Mouse (Mus musculus) neural tube, embryonic 14.5 days (tissue): ENCODE data around the gene Tenm2. TPM values are rescaled to one million over a fixed set of nuclear protein-coding genes. Genes with fewer than 3 reads are reported as not detected.

Source experiments
- ATAC-seq: fragments of 200-750 bp; cut with Nextera tagmentation; 2 replicates; pipeline ENCODE4 v1.8.0; 2017; ENCODE audit warnings: low read depth, mild to moderate bottlenecking, moderate TSS enrichment, moderate library complexity
- H3K27ac ChIP-seq: fragments of 300-500 bp; sonication (generic); 2 replicates; pipeline ENCODE4 v1.5.1; 2014; ENCODE audit warnings: low read depth, mild to moderate bottlenecking, control low read depth, low read length, moderate library complexity, mixed read lengths
- H3K27me3 ChIP-seq: fragments of 300-500 bp; sonication (generic); 2 replicates; pipeline ENCODE4 v1.6.1; 2014; ENCODE audit warnings: low read length; ENCODE audit not compliant: control insufficient read depth, insufficient read depth
- H3K36me3 ChIP-seq: fragments of 300-500 bp; sonication (generic); 2 replicates; pipeline ENCODE4 v1.6.1; 2014; ENCODE audit warnings: low read length, mixed read lengths; ENCODE audit not compliant: control insufficient read depth, insufficient read depth
- H3K4me1 ChIP-seq: fragments of 300-500 bp; sonication (generic); 2 replicates; pipeline ENCODE4 v1.6.1; 2014; ENCODE audit warnings: low read length; ENCODE audit not compliant: control insufficient read depth, insufficient read depth
- H3K4me2 ChIP-seq: fragments of 300-500 bp; sonication (generic); 2 replicates; pipeline ENCODE4 v1.6.1; 2014; ENCODE audit warnings: mild to moderate bottlenecking, low read depth, low read length, control low read depth
- H3K4me3 ChIP-seq: fragments of 300-500 bp; sonication (generic); 2 replicates; pipeline ENCODE4 v1.5.1; 2014; ENCODE audit warnings: low read depth, low read length, control low read depth, mixed read lengths
- H3K9ac ChIP-seq: fragments of 300-500 bp; sonication (generic); replicated peaks from 2 replicates; pipeline ENCODE4 v1.6.1; 2014; ENCODE audit warnings: low read depth, mild to moderate bottlenecking, control low read depth, low read length, mixed read lengths
- H3K9me3 ChIP-seq: fragments of 300-500 bp; sonication (generic); 2 replicates; pipeline ENCODE4 v1.6.1; 2016; ENCODE audit warnings: low read length; ENCODE audit not compliant: control insufficient read depth
- WGBS: fragments of 180-500 bp; shearing (Covaris S2); extraction: QIAGEN DNeasy Blood & Tissue Kit; methylation state at CpG from one replicate; pipeline ENCODE4 v1.1.7; 2014; 5-methylcytosine and 5-hydroxymethylcytosine counted together
- polyA plus RNA-seq: library from polyadenylated mRNA; unstranded; fragments of >200 nt; fragmentation: Nextera tagmentation; extraction: Ambion mirVana; gene quantifications from 2 replicates; pipeline ENCODE4 v1.2.1, GENCODE M21; 2014

Gene Tenm2
- polyA plus RNA-seq, 1 experiment from 2014 or later: 32.2 TPM

GRCm38 (mm10) chr11:36296568-36296967 lies 939.2 kb downstream of the Tenm2 start:
- Histone ChIP-seq H3K9ac (no peak overlapping the region), H3K4me2 (no peak overlapping the region), H3K9me3 (no peaks in the 10 kb centered on the region), H3K27ac (no peak overlapping the region), H3K27me3 (no peaks in the 10 kb centered on the region), H3K4me3 (no peak overlapping the region), H3K36me3 (no peaks in the 10 kb centered on the region), H3K4me1 (0 out of 2 replicates have a peak, but pooled peaks cover 3% of the 10 kb centered on the region)
- no peak for ATAC-seq
- 67% methylated on average over 3 of the region's 3 CpGs for WGBS

- Histone ChIP-seq H3K27ac (no peak overlapping the region), H3K27me3 (no peaks in the 10 kb centered on the region), H3K4me1 (0 out of 2 replicates have a peak, but pooled peaks cover 3% of the 10 kb centered on the region), H3K9me3 (no peaks in the 10 kb centered on the region), H3K4me2 (no peak overlapping the region), H3K4me3 (no peak overlapping the region), H3K9ac (no peak overlapping the region), H3K36me3 (no peaks in the 10 kb centered on the region)
- no peak for ATAC-seq
- WGBS: 47% methylated on average over 6 of the region's 6 CpGs
Observed at GRCm38 (mm10) chr11:36292206-36292605, 943.6 kb downstream of the Tenm2 start.

- no peak overlapping the region for H3K9ac ChIP-seq
- no peak overlapping the region for H3K4me3 ChIP-seq
- 83% methylated on average over 6 of the region's 6 CpGs for WGBS
- no peaks in the 10 kb centered on the region for H3K4me1 ChIP-seq
- no peak overlapping the region for H3K27ac ChIP-seq
- no peaks in the 10 kb centered on the region for H3K36me3 ChIP-seq
- H3K27me3 ChIP-seq: no peaks in the 10 kb centered on the region
- no peak overlapping the region for H3K4me2 ChIP-seq
- no peak for ATAC-seq
- H3K9me3 ChIP-seq: no peaks in the 10 kb centered on the region
Observed at GRCm38 (mm10) chr11:36286246-36286645, 949.5 kb downstream of the Tenm2 start.

- Histone ChIP-seq H3K4me2 (no peak overlapping the region), H3K9ac (no peak overlapping the region), H3K9me3 (no peaks in the 10 kb centered on the region), H3K4me1 (no peaks in the 10 kb centered on the region), H3K27me3 (no peaks in the 10 kb centered on the region), H3K36me3 (no peaks in the 10 kb centered on the region), H3K27ac (no peak overlapping the region), H3K4me3 (no peak overlapping the region)
- no peak for ATAC-seq
- 84% methylated on average over 7 of the region's 7 CpGs for WGBS
Observed at GRCm38 (mm10) chr11:36280533-36280932, 955.2 kb downstream of the Tenm2 start.

GRCm38 (mm10) chr11:36277903-36278215 lies 957.9 kb downstream of the Tenm2 start:
- Histone ChIP-seq H3K27ac (no peak overlapping the region), H3K4me1 (no peaks in the 10 kb centered on the region), H3K9me3 (no peaks in the 10 kb centered on the region), H3K27me3 (no peaks in the 10 kb centered on the region), H3K36me3 (no peaks in the 10 kb centered on the region), H3K4me2 (no peak overlapping the region), H3K4me3 (no peak overlapping the region), H3K9ac (no peak overlapping the region)
- ATAC-seq: no peak
- 71% methylated on average over 9 of the region's 9 CpGs for WGBS

GRCm38 (mm10) chr11:36277192-36277902 lies 958.4 kb downstream of the Tenm2 start:
- Histone ChIP-seq H3K4me1 (no peaks in the 10 kb centered on the region), H3K27ac (no peak overlapping the region), H3K27me3 (no peaks in the 10 kb centered on the region), H3K36me3 (no peaks in the 10 kb centered on the region), H3K4me3 (no peak overlapping the region), H3K9ac (no peak overlapping the region), H3K9me3 (no peaks in the 10 kb centered on the region), H3K4me2 (peak overlapping the region; percentile 15; the same call in 1 of the 2 replicates)
- WGBS: 40% methylated on average over 20 of the region's 20 CpGs
- no peak for ATAC-seq

- H3K27me3 ChIP-seq: no peaks in the 10 kb centered on the region
- H3K36me3 ChIP-seq: no peaks in the 10 kb centered on the region
- 18% methylated on average over 5 of the region's 5 CpGs for WGBS
- H3K9ac ChIP-seq: no peak overlapping the region
- H3K4me2 ChIP-seq: no peak overlapping the region
- H3K4me3 ChIP-seq: no peak overlapping the region
- H3K4me1 ChIP-seq: peaks cover 2% of the 10 kb centered on the region; the same call in 1 of the 2 replicates
- H3K9me3 ChIP-seq: no peaks in the 10 kb centered on the region
- no peak for ATAC-seq
- H3K27ac ChIP-seq: no peak overlapping the region
Observed at GRCm38 (mm10) chr11:36276015-36276414, 959.7 kb downstream of the Tenm2 start.

- Histone ChIP-seq H3K4me3 (no peak overlapping the region), H3K9ac (no peak overlapping the region), H3K27ac (no peak overlapping the region), H3K9me3 (no peaks in the 10 kb centered on the region), H3K4me1 (peaks cover 9% of the 10 kb centered on the region; the same call in 1 of the 2 replicates), H3K36me3 (no peaks in the 10 kb centered on the region), H3K4me2 (no peak overlapping the region), H3K27me3 (no peaks in the 10 kb centered on the region)
- WGBS: 44% methylated on average over 2 of the region's 2 CpGs
- ATAC-seq: peak; percentile 57; the same call in 1 of the 2 replicates
Observed at GRCm38 (mm10) chr11:36272149-36272548, 963.6 kb downstream of the Tenm2 start.

- 69% methylated on average over 6 of the region's 6 CpGs for WGBS
- Histone ChIP-seq H3K36me3 (no peaks in the 10 kb centered on the region), H3K4me2 (no peak overlapping the region), H3K27me3 (no peaks in the 10 kb centered on the region), H3K9ac (no peak overlapping the region), H3K9me3 (no peaks in the 10 kb centered on the region), H3K4me3 (no peak overlapping the region), H3K27ac (no peak overlapping the region), H3K4me1 (peaks cover 11% of the 10 kb centered on the region; the same call in 1 of the 2 replicates)
- ATAC-seq: 0 out of 2 replicates have a peak, but pooled peaks have one; percentile 32
Observed at GRCm38 (mm10) chr11:36269945-36270344, 965.8 kb downstream of the Tenm2 start.
